Mouse (Mus musculus) heart, postnatal 0 days (tissue): ENCODE results near the gene Olfr12. TPM values are rescaled to one million over a fixed set of nuclear protein-coding genes. Genes with fewer than 3 reads are reported as not detected.

Source experiments
- ATAC-seq: fragments of 200-750 bp; cut with Nextera tagmentation; 2 replicates; pipeline ENCODE4 v1.8.0; 2017; ENCODE audit warnings: low read depth, moderate number of reproducible peaks, moderate library complexity; ENCODE audit not compliant: insufficient read depth
- DNase-seq: peaks from one replicate; pipeline ENCODE4 v3.0.0-alpha.2; 2016; ENCODE audit warnings: low spot score
- H3K27ac ChIP-seq: fragments of 300-500 bp; sonication (generic); 2 replicates; pipeline ENCODE4 v1.5.1; 2014; ENCODE audit warnings: low read depth, mild to moderate bottlenecking
- H3K27me3 ChIP-seq: fragments of 300-500 bp; sonication (generic); 2 replicates; pipeline ENCODE4 v1.6.1; 2014; ENCODE audit warnings: low read length, mixed read lengths; ENCODE audit not compliant: control insufficient read depth, insufficient read depth
- H3K36me3 ChIP-seq: fragments of 300-500 bp; sonication (generic); replicated peaks from 2 replicates; pipeline ENCODE4 v1.6.1; 2014; ENCODE audit warnings: low read length, mixed read lengths; ENCODE audit not compliant: control insufficient read depth, insufficient read depth
- H3K4me1 ChIP-seq: fragments of 300-500 bp; sonication (generic); 2 replicates; pipeline ENCODE4 v1.6.1; 2014; ENCODE audit warnings: antibody characterized with exemption; ENCODE audit not compliant: control insufficient read depth, insufficient read depth
- H3K4me2 ChIP-seq: fragments of 300-500 bp; sonication (generic); 2 replicates; pipeline ENCODE4 v1.6.1; 2014; ENCODE audit warnings: low read depth, mild to moderate bottlenecking, low read length, moderate library complexity
- H3K4me3 ChIP-seq: fragments of 300-500 bp; sonication (generic); 2 replicates; pipeline ENCODE4 v1.5.1; 2014; ENCODE audit warnings: low read depth, low read length
- H3K9ac ChIP-seq: fragments of 300-500 bp; sonication (generic); replicated peaks from 2 replicates; pipeline ENCODE4 v1.6.1; 2014; ENCODE audit warnings: low read depth, low read length, mixed read lengths
- H3K9me3 ChIP-seq: fragments of 300-500 bp; sonication (generic); replicated peaks from 2 replicates; pipeline ENCODE4 v1.6.1; 2016; ENCODE audit warnings: low read length; ENCODE audit not compliant: control insufficient read depth
- CTCF ChIP-seq: IDR thresholded peaks from 2 replicates; pipeline ENCODE4 v1.5.1; 2016; ENCODE audit warnings: antibody characterized with exemption, control low read depth, low read depth
- EP300 ChIP-seq: IDR thresholded peaks from 2 replicates; pipeline ENCODE4 v1.6.1; 2016; ENCODE audit warnings: antibody characterized with exemption, low read depth
- WGBS: fragments of 180-500 bp; shearing (Covaris S2); extraction: QIAGEN DNeasy Blood & Tissue Kit; methylation state at CpG from one replicate; pipeline ENCODE4 v1.1.7; 2014; 5-methylcytosine and 5-hydroxymethylcytosine counted together
- polyA plus RNA-seq: library from polyadenylated mRNA; unstranded; fragments of >200 nt; fragmentation: Nextera tagmentation; extraction: Ambion mirVana; gene quantifications from 2 replicates; pipeline ENCODE4 v1.2.1, GENCODE M21; 2015
- total RNA-seq: library from RNA; depleted of rRNA; stranded (reverse); fragments of >200 nt; gene quantifications from 2 replicates; pipeline ENCODE4 v1.2.3, GENCODE M21; 2014; ENCODE audit warnings: low replicate concordance

Olfr12 gene
- total and polyA plus RNA-seq, 2 experiments from 2014 or later, result not detected

GRCm38 (mm10) chr1:92628227-92628626 is 10.6 kb downstream of the Olfr12 start:
- no peak overlapping the region for H3K9ac ChIP-seq
- DNase-seq (no peak), ATAC-seq (no peak)
- H3K27ac ChIP-seq, result no peak overlapping the region
- no peaks in the 10 kb centered on the region for H3K4me1 ChIP-seq
- H3K36me3 ChIP-seq, result no peaks in the 10 kb centered on the region
- H3K4me3 ChIP-seq, result no peak overlapping the region
- H3K4me2 ChIP-seq, result no peak overlapping the region
- TF ChIP-seq EP300 (no peak), CTCF (no peak)
- H3K27me3 ChIP-seq, result no peaks in the 10 kb centered on the region
- WGBS, result 56% methylated on average over 4 of the region's 4 CpGs
- no peaks in the 10 kb centered on the region for H3K9me3 ChIP-seq

GRCm38 (mm10) chr1:92632196-92632595 is 14.6 kb downstream of the Olfr12 start:
- Histone ChIP-seq H3K9ac (no peak overlapping the region), H3K4me2 (no peak overlapping the region), H3K27me3 (no peaks in the 10 kb centered on the region), H3K4me3 (no peak overlapping the region), H3K27ac (no peak overlapping the region), H3K4me1 (no peaks in the 10 kb centered on the region), H3K9me3 (no peaks in the 10 kb centered on the region), H3K36me3 (peaks cover 14% of the 10 kb centered on the region)
- TF ChIP-seq EP300, result no peak
- no peak for TF ChIP-seq CTCF
- DNase-seq, result no peak
- no peak for ATAC-seq
- WGBS, result 68% methylated on average over 5 of the region's 5 CpGs

- no peaks in the 10 kb centered on the region for H3K27me3 ChIP-seq
- no peak overlapping the region for H3K27ac ChIP-seq
- peaks cover 20% of the 10 kb centered on the region for H3K36me3 ChIP-seq
- no peak overlapping the region for H3K4me3 ChIP-seq
- H3K9me3 ChIP-seq, result no peaks in the 10 kb centered on the region
- TF ChIP-seq EP300 (no peak), CTCF (no peak)
- H3K9ac ChIP-seq, result no peak overlapping the region
- H3K4me1 ChIP-seq, result no peaks in the 10 kb centered on the region
- no peak overlapping the region for H3K4me2 ChIP-seq
- 63% methylated on average over 6 of the region's 6 CpGs for WGBS
- ATAC-seq (no peak), DNase-seq (no peak)
Measured at GRCm38 (mm10) chr1:92632948-92633347, 15.4 kb downstream of the Olfr12 start.

GRCm38 (mm10) chr1:92633726-92634125 is 16.1 kb downstream of the Olfr12 start:
- DNase-seq, result no peak
- Histone ChIP-seq H3K36me3 (peaks cover 20% of the 10 kb centered on the region), H3K27ac (no peak overlapping the region), H3K4me2 (no peak overlapping the region), H3K27me3 (no peaks in the 10 kb centered on the region), H3K9ac (no peak overlapping the region), H3K4me3 (no peak overlapping the region), H3K4me1 (no peaks in the 10 kb centered on the region), H3K9me3 (no peaks in the 10 kb centered on the region)
- ATAC-seq, result no peak
- no peak for TF ChIP-seq EP300
- TF ChIP-seq CTCF, result no peak
- 80% methylated on average over 8 of the region's 8 CpGs for whole genome bisulfite sequencing

- DNase-seq (no peak), ATAC-seq (no peak)
- Histone ChIP-seq H3K9me3 (no peaks in the 10 kb centered on the region), H3K4me2 (no peak overlapping the region), H3K9ac (no peak overlapping the region), H3K27me3 (no peaks in the 10 kb centered on the region), H3K4me3 (no peak overlapping the region), H3K4me1 (no peaks in the 10 kb centered on the region), H3K36me3 (peaks cover 24% of the 10 kb centered on the region), H3K27ac (no peak overlapping the region)
- WGBS, result 36% methylated on average over 1 of the region's 1 CpGs
- TF ChIP-seq CTCF, result no peak
- TF ChIP-seq EP300, result no peak
Measured at GRCm38 (mm10) chr1:92634569-92634968, 17.0 kb downstream of the Olfr12 start.

- no peak overlapping the region for H3K4me2 ChIP-seq
- no peaks in the 10 kb centered on the region for H3K9me3 ChIP-seq
- DNase-seq (no peak), ATAC-seq (no peak)
- H3K4me3 ChIP-seq, result no peak overlapping the region
- no peak overlapping the region for H3K27ac ChIP-seq
- no peak overlapping the region for H3K9ac ChIP-seq
- TF ChIP-seq EP300, result no peak
- no peak for TF ChIP-seq CTCF
- H3K36me3 ChIP-seq, result peaks cover 27% of the 10 kb centered on the region
- no peaks in the 10 kb centered on the region for H3K4me1 ChIP-seq
- 75% methylated on average over 4 of the region's 4 CpGs for WGBS
- H3K27me3 ChIP-seq, result no peaks in the 10 kb centered on the region
Measured at GRCm38 (mm10) chr1:92634976-92635599, 17.5 kb downstream of the Olfr12 start.
